Mouse (Mus musculus) limb, embryonic 14.5 days (tissue): ENCODE results near the gene Cptp. TPM values are rescaled to one million over a fixed set of nuclear protein-coding genes. Genes with fewer than 3 reads are reported as not detected.

ENCODE experiments used
- ATAC-seq: fragments of 200-750 bp; cut with Nextera tagmentation; 2 replicates; pipeline ENCODE4 v1.8.0; 2017; ENCODE audit warnings: low read depth, moderate number of reproducible peaks, moderate TSS enrichment; ENCODE audit not compliant: low FRiP score
- DNase-seq: peaks from one replicate; pipeline ENCODE4 v3.0.0-alpha.2; 2015; ENCODE audit warnings: low spot score
- H3K27ac ChIP-seq: fragments of 300-500 bp; sonication (generic); replicated peaks from 2 replicates; pipeline ENCODE4 v1.5.1; 2014; ENCODE audit warnings: low read depth, mild to moderate bottlenecking, low read length, moderate library complexity, mixed read lengths
- H3K27me3 ChIP-seq: fragments of 300-500 bp; sonication (generic); 2 replicates; pipeline ENCODE4 v1.6.1; 2014; ENCODE audit warnings: low read length, mixed read lengths; ENCODE audit not compliant: control insufficient read depth, insufficient read depth
- H3K36me3 ChIP-seq: fragments of 300-500 bp; sonication (generic); 2 replicates; pipeline ENCODE4 v1.6.1; 2014; ENCODE audit warnings: mild to moderate bottlenecking, low read length, moderate library complexity, mixed read lengths; ENCODE audit not compliant: control insufficient read depth, insufficient read depth
- H3K4me1 ChIP-seq: fragments of 300-500 bp; sonication (generic); 2 replicates; pipeline ENCODE4 v1.6.1; 2014; ENCODE audit warnings: antibody characterized with exemption, low read length, mixed read lengths; ENCODE audit not compliant: control insufficient read depth, insufficient read depth
- H3K4me2 ChIP-seq: fragments of 300-500 bp; sonication (generic); replicated peaks from 2 replicates; pipeline ENCODE4 v1.6.1; 2014; ENCODE audit warnings: low read depth, mild to moderate bottlenecking, low read length, moderate library complexity; ENCODE audit not compliant: severe bottlenecking
- H3K4me3 ChIP-seq: fragments of 300-500 bp; sonication (generic); replicated peaks from 2 replicates; pipeline ENCODE4 v1.5.1; 2014; ENCODE audit warnings: low read length
- H3K9ac ChIP-seq: fragments of 300-500 bp; sonication (generic); 2 replicates; pipeline ENCODE4 v1.6.1; 2014; ENCODE audit warnings: mild to moderate bottlenecking, low read depth, low read length, moderate library complexity; ENCODE audit not compliant: severe bottlenecking
- H3K9me3 ChIP-seq: fragments of 300-500 bp; sonication (generic); 2 replicates; pipeline ENCODE4 v1.6.1; 2016; ENCODE audit warnings: low read length; ENCODE audit not compliant: control insufficient read depth
- POLR2A ChIP-seq: fragments of 200-500 bp; IDR thresholded peaks from 2 replicates; pipeline ENCODE4 v1.8.0; 2012; ENCODE audit warnings: inconsistent platforms, mild to moderate bottlenecking, moderate library complexity, borderline replicate concordance; ENCODE audit not compliant: insufficient read depth, insufficient read length; ENCODE audit errors: extremely low read depth
- WGBS: fragments of 180-500 bp; shearing (Covaris S2); extraction: QIAGEN DNeasy Blood & Tissue Kit; methylation state at CpG from one replicate; pipeline ENCODE4 v1.1.7; 2014; 5-methylcytosine and 5-hydroxymethylcytosine counted together
- polyA plus RNA-seq, 2 experiments: library from polyadenylated mRNA; depleted of rRNA in 1 of 2; stranded (reverse) in 1 of 2; unstranded in 1 of 2; fragments of >200 nt; fragmentation: Nextera tagmentation in 1 of 2; extraction: Ambion mirVana in 1 of 2; gene quantifications; 2 replicates each; pipeline versions ENCODE4 v1.2.1 to v1.2.3; 2012 to 2014

The Cptp gene
- polyA plus RNA-seq, 2 experiments = 15.0 to 19.2 TPM

DNA sequence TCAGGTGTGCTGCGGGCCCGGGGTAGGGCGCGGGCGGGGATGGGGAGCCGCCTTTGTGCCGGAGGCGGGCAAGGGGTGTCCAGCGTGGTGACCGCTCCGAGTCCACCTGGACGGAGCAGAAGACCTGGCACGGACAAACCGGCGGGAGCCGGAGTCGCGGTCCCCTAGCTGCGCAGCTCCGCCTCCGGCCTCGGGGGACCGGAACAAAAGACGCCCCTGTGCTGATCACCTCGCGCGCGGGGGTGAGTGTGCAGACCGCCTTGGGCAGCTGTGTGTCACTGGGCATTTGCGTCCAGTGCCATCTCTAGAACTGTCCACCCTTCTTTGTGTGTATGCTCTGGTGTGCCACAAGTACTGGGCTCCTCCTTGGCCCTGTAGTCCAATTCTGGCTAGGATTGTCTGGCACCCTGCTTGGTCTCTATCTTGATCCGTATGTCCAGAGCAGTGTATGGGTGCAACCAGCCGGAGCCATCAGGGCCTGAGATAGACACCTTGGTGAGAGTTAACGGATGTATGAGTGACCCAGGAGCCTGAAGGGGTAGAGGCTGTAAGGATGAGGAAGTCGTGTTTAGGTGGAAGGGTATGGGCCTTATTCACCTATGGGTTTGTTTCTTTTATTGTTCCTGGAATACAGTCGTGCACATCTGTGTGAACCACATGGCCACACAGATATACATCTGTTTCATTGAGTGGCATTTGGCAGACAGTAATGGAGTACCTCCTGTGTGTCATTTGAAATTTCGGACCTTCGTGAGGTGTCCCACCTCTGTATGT, 23.4 kb upstream of the Cptp start:
- no peaks in the 10 kb centered on the region for H3K27me3 ChIP-seq
- peak overlapping the region; percentile 96 for H3K4me2 ChIP-seq
- peak overlapping the region; percentile 88 for H3K4me3 ChIP-seq
- peak overlapping the region; percentile 89; the same call in 1 of the 2 replicates for H3K27ac ChIP-seq
- H3K36me3 ChIP-seq = peaks cover 27% of the 10 kb centered on the region
- ATAC-seq = no peak
- no peak for TF ChIP-seq POLR2A
- no peak for DNase-seq
- H3K9me3 ChIP-seq = no peaks in the 10 kb centered on the region
- H3K9ac ChIP-seq = peak overlapping the region; percentile 75
- H3K4me1 ChIP-seq = peaks cover 25% of the 10 kb centered on the region
- WGBS = 6% methylated on average over 33 of the region's 37 CpGs

- ATAC-seq (peak; percentile 90), DNase-seq (peak; percentile 79)
- Histone ChIP-seq H3K27me3 (no peaks in the 10 kb centered on the region), H3K4me3 (peak overlapping the region; percentile 88), H3K9me3 (no peaks in the 10 kb centered on the region), H3K4me2 (peak overlapping the region; percentile 96), H3K27ac (peak overlapping the region; percentile 89), H3K36me3 (peaks cover 32% of the 10 kb centered on the region), H3K9ac (peak overlapping the region; percentile 75), H3K4me1 (peaks cover 25% of the 10 kb centered on the region)
- TF ChIP-seq POLR2A = no peak
- WGBS = under 1% methylated on average over 29 of the region's 56 CpGs
These were observed 22.8 kb upstream of the Cptp start for GRCm38 (mm10) chr4:155892017-155892416.

GRCm38 (mm10) chr4:155891551-155892001, 22.3 kb upstream of the Cptp start, which contains the start of the genes Pusl1 and Acap3:
Pusl1 (minus strand) TSS chr4:155891781.
Acap3 (plus strand) TSS chr4:155891822.
- WGBS = 1% methylated on average over 38 of the region's 52 CpGs

GRCm38 (mm10) chr4:155891011-155891471, 21.8 kb upstream of the Cptp start:
- ATAC-seq = no peak
- peaks cover 32% of the 10 kb centered on the region for H3K36me3 ChIP-seq
- no peaks in the 10 kb centered on the region for H3K9me3 ChIP-seq
- H3K9ac ChIP-seq = peak overlapping the region; percentile 75
- peak overlapping the region; percentile 88 for H3K4me3 ChIP-seq
- peaks cover 25% of the 10 kb centered on the region for H3K4me1 ChIP-seq
- H3K27me3 ChIP-seq = no peaks in the 10 kb centered on the region
- H3K4me2 ChIP-seq = peak overlapping the region; percentile 96
- DNase-seq = no peak
- peak overlapping the region; percentile 89; the same call in 1 of the 2 replicates for H3K27ac ChIP-seq
- under 1% methylated on average over 31 of the region's 34 CpGs for WGBS
- no peak for TF ChIP-seq POLR2A

More at GRCm38 (mm10) chr4:155891551-155892001, 22.3 kb upstream of the Cptp start, which contains the start of the genes Pusl1 and Acap3:
- H3K27ac ChIP-seq = peak within 1 kb of the TSS; percentile 89
- H3K9me3 ChIP-seq = no peaks in the 10 kb centered on the region
- ATAC-seq = peak; percentile 94
- H3K27me3 ChIP-seq = no peaks in the 10 kb centered on the region
- H3K9ac ChIP-seq = peak within 1 kb of the TSS; percentile 75
- no peak for TF ChIP-seq POLR2A
- H3K4me2 ChIP-seq = peak within 1 kb of the TSS; percentile 96
- peaks cover 32% of the 10 kb centered on the region for H3K36me3 ChIP-seq
- H3K4me1 ChIP-seq = peaks cover 25% of the 10 kb centered on the region
- DNase-seq = peak; percentile 96
- H3K4me3 ChIP-seq = peak within 1 kb of the TSS; percentile 88

DNA sequence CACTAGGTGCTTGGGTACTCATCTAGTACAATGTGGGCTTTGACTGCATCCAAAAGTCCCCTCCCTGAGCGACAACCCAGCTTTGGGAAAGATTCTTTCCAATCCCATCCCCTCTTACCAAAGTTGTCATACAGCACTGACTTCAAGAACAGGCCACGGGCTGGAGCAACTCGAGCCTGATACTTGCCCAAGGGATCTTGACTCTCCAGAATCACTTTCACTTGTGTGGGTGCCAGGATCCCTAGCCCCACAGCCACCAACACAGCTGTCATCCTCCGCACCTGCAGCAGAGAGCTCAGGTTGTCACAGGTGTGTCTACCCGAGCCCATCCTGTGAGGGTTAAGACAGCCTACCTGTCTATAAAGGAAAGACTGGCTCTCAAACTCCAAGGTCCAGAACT, 20.1 kb upstream of the Cptp start:
- ATAC-seq (no peak), DNase-seq (no peak)
- Histone ChIP-seq H3K9ac (no peak overlapping the region), H3K36me3 (peaks cover 45% of the 10 kb centered on the region), H3K4me2 (no peak overlapping the region), H3K4me1 (peaks cover 16% of the 10 kb centered on the region), H3K4me3 (no peak overlapping the region), H3K27me3 (no peaks in the 10 kb centered on the region), H3K27ac (no peak overlapping the region), H3K9me3 (no peaks in the 10 kb centered on the region)
- TF ChIP-seq POLR2A = no peak
- 85% methylated on average over 5 of the region's 5 CpGs for WGBS
